Mouse (Mus musculus) neutrophil, adult 65 days (primary cell): ENCODE measurements around the gene Pcgf1. TPM values are rescaled to one million over a fixed set of nuclear protein-coding genes. Genes with fewer than 3 reads are reported as not detected.

Experiments
- total RNA-seq: library from RNA; stranded (reverse); gene quantifications from 2 replicates; pipeline ENCODE4 v1.2.4, GENCODE M21; 2023

The Pcgf1 gene
- 13.1 and 13.9 TPM in 2 replicates for total RNA-seq

DNA sequence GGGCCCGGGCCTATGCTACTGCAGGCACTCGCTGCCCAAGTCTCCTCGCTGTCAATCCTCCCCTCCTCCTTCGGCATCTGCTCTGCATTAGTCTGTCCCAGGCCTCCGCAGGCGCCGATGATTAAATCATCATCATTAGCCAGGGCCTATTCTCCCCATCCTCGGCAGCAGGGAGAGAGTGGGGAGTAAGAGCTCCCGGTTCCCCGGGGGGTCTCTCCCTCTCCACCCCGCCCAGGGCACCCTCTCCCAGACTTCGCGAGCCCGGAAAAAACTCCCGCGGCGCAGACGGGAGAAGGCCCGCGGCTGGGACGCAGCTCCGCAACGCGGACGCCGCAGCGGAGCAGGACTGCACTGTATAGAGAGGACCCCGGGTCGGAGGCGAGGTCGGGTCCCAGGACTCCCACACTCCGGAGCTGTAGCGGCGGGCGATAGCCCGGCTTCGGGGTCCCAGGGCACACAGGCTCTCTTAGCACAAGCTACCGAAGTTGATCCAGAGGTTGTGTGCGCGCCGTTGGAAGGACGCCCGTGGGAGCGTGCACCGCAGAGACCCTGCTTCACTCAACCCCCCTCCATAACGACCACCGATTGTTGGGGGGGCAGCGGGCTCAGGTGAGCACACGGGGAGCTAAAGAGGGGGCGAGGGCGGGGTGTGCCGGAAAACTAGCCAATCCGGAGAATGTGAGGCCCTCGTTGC lies at the start of gene Pcgf1:
Gene Pcgf1, plus strand, starts transcription at position 240 of the 694 bp plus-strand sequence.

DNA sequence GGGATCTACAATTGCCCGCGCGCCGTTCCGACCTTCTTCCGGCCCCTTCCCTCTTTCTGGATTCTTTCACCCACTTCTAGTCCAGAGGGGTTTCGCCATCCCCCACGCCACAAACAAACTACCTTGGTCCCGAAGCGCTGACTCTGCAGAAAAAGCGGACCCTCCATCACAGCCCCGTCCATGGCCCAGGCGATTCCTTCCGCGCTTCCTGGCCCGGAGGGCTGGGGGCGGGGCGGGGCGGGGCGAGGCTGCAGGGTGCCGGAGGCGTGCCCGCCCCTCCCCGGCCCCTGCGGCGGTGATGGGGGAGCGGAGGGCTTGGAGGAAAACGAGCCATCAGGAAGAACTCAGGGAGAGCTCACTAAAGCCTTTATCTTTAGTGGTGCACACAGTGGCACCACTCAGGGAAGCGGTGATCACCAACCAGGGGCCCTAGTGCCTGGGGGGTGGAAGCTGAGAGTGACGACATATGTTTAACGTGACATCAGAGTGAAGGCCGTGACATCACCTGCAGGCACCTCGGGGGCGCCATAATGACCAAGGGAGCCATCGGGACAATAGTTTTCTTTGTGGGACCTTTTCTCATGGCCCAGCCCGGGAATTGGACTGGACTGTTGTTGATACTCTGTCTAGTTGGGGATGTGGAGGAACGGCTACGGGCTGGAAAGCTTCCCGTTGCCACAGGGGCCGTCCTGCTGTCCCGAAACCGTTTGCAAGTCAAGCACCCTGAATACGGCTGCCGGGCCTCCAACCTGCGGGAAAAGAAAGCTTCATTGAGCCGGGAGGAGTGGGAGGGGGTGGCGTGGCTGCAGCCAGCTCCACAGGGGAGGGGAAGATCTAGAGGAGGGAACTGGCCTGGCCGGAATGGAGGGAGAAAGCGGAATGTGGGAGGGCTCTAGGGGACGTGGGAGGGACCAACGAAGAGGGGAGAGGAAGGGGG lies 44.2 kb upstream of the Pcgf1 start, which contains the start of the genes Dok1 and Loxl3:
Gene Dok1, minus strand, starts transcription at position 223 of the 937 bp plus-strand sequence.
Gene Loxl3, plus strand, starts transcription at position 925 of the 937 bp plus-strand sequence.

GRCm38 (mm10) chr6:83054074-83054851 lies 23.4 kb upstream of the Pcgf1 start, which contains the start of gene Aup1:
Gene Aup1 (plus strand): TSS chr6:83054521.

DNA sequence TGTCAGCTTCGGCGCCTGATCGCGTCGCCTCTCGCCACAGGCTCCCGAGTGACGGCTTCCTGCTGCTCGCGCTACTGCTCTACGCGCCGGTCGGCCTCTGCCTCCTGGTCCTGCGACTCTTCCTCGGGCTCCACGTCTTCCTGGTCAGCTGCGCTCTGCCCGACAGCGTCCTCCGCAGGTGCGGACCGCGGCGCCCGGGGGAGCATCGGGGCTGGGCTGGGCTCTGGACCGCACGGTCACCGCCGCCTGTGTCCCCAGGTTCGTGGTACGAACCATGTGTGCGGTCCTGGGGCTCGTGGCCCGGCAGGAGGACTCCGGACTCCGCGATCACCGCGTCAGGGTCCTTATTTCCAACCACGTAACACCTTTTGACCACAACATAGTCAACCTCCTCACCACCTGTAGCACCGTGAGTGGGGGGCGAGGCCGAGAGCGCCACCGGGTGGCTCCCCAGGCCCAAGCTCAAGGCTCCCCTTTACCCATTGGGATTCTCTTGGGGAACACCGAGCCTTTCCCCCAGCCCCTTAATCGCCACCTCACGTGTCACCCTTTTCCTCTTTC lies 22.7 kb upstream of the Pcgf1 start, which contains the start of gene Htra2:
Gene Htra2, minus strand, starts transcription at position 403 of the 561 bp plus-strand sequence.

GRCm38 (mm10) chr6:83057790-83058189 lies 19.9 kb upstream of the Pcgf1 start, which contains the start of gene Dqx1:
Gene Dqx1 (plus strand): TSS chr6:83057844.

DNA sequence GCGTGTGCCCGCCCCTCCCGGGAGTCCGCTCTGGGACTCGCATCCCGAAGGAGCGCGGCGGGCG lies 7.6 kb upstream of the Pcgf1 start, which contains the start of gene Tlx2:
Gene Tlx2, minus strand, starts transcription at position 47 of the 64 bp plus-strand sequence.

DNA sequence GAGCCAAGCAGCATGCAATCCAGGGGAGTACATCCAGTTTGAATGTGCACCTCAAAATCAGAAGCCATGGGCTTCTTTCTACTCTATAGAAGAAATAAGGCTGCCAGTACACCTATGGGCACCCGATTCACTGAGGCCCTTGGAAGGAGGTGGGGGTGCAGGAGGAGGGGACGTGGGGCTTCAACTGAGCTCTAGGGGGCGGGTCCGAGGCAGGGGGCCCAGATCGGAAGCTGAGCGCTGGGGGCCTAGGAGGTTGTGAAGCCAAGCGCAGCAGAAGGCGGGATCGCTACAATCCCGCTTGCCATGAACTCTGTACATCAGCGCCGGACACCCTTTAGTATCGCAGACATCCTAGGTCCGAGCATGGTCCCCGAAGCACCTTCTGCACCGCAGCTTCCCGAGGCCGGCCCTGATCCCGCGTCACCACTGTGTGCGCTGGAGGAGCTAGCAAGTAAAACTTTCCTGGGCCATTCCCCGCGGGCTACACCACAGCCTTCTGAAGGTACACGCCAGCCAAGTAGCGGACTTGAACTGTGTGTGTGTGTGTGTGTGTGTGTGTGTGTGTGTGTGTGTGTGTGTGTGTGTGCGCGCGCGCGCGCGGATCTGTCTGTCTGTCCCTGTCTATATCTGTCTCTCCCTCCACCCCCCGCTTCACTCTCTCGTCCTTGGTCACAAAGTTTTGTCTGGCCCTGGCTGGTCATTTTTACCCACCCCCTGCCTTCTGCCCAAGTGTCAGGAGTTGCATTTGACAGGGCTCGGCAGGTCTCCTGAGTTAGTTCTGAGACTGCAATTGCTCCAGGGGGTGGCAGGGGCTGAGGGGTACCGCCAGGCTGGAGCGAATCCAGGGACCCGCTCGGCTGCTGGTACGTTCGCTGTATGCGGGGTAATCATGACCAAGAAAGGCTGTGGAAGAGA lies 8.7 kb downstream of the Pcgf1 start, which contains the start of gene Lbx2:
Gene Lbx2, plus strand, starts transcription at position 247 of the 915 bp plus-strand sequence.

DNA sequence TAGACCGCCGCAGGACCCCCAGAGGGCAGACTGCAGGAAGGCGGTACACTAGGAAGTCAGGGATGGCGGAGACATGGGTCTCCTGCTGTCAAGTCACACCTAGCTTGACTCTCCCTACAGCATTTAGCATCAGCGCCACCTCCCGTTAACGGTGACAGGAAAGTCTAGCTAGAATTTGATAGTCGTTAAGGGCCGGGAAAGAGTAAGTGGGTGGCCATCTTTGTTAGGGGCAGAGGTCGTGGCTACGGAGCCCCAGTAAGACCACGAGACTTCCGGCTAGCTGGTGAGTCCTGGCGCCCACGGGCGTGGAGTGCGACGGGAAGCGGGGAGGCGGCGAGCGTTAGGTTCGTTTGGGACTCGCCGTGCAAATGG lies 23.6 kb downstream of the Pcgf1 start, which contains the start of the genes Ccdc142 and Gm42688:
Gene Ccdc142, plus strand, starts transcription at position 286 of the 372 bp plus-strand sequence.
Gene Gm42688, plus strand, starts transcription at position 302 of the 372 bp plus-strand sequence.

GRCm38 (mm10) chr6:83108762-83109668 lies 31.3 kb downstream of the Pcgf1 start, which contains the start of gene Mrpl53:
Gene Mrpl53 (plus strand): TSS chr6:83109040.

DNA sequence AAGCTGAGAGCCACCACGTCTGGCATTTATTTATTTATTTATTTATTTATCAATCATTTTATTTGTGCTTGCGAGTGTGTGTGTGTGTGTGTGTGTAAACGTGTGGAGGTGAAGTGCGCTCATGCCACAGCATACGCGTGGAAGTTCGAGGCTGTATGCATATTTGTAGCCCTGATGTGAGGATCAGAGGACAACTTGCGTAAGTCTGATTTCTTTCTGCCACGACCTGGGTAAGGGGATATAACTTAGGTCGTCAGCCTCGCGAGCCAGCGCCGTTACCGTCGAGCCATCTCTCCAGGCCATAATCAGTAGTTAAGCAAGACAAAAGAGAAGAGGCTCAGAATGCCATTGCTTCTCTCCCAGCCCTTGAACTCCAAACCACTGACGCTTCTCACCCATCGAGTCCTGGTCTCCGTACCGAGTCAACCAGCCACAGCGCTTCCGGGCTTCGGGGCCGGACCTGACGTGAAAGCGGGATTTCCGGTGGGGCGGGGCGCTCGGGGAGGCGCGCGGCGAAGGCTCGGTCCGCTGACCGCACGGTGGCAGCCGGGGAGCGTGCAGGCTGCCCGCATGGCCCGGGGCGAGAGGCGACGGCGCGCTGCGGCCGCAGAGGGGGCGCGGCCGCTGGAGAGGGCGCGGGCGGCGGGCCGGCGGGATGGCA lies 37.5 kb downstream of the Pcgf1 start, which contains the start of gene Mogs:
Gene Mogs, plus strand, starts transcription at position 486 of the 661 bp plus-strand sequence.

DNA sequence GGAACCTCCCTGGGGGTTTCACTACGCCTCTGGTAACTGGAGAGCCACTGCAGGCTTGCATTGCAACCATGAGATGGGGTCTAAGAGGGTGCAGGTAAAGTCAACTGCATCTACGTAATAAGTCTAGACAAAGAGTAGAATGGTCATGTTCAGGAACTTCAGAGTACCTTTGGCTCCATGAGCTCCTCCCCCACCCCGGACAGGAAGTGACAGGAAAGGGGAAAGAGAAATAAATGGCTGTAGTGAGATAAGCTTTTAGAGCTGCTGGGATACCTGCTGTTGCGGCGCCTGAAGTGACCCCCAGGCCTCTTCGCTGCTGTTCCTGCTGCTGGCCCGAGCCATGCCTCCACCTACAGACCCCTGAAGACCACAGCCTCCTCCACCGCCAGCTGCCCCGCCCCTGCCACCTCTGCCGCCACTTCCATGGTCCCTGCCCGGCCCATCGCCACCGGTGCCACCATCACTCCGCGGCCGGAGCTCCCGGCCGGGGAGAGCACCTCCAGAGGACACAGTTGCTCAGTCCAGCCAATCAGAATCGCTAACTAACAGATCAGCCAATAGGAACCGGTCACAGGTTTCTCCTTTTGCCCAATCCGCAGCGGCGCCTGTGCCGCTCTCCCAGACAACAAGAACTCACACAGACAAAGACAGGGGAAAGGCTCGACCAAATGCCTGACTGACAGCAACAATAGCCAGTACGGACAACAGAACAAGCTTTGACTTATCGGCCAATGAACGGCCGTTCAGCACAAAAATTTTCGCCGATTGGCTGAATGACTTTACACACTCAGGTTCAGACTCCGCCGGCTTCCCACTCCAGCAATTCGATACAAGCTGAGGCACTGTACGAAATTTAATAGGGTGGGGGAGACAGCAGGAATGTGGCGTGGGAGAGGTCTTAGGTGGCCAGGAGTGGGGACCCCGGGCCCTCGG lies 43.5 kb downstream of the Pcgf1 start, which contains the start of gene Wbp1:
Gene Wbp1, minus strand, starts transcription at position 630 of the 933 bp plus-strand sequence.

DNA sequence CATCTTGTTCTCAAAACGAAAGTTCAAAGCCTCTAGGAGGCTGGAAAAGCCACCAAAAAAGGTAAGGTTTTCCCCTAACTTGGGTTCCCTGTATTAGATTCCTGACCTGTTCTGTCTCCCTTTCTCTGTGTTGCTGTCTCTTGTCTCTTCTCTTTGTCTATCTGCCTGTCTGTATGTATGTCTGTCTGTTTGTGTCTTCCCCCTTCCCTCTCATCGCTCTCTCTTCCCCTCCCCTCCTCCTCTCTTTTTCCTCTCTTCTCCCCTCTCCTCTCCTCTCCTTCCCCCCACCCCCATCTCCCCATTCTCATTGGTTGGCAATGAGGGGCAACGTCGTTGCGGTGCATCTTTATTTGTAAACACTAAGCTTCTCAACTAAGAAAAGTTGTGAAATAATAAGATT lies 47.7 kb downstream of the Pcgf1 start, which contains the start of gene Ino80b:
Gene Ino80b, minus strand, starts transcription at position 101 of the 400 bp plus-strand sequence.

Other genes starting within 250 kb of the Pcgf1 start
- gene Sema4f, start 138.1 kb upstream of the Pcgf1 start, total RNA-seq: 24.2 and 37.5 TPM in 2 replicates
- gene M1ap, start 131.0 kb upstream of the Pcgf1 start, total RNA-seq: 2.1 and 3.1 TPM in 2 replicates
- 23.0 and 23.7 TPM in 2 replicates for gene Dok1, start 44.4 kb upstream of the Pcgf1 start, total RNA-seq
- 0.86 and 1.0 TPM in 2 replicates for gene Loxl3, start 43.7 kb upstream of the Pcgf1 start, total RNA-seq
- gene Aup1, start 23.3 kb upstream of the Pcgf1 start, total RNA-seq: 213 and 248 TPM in 2 replicates
- 28.7 and 51.2 TPM in 2 replicates for gene Htra2, start 22.6 kb upstream of the Pcgf1 start, total RNA-seq
- gene Dqx1, start 20.0 kb upstream of the Pcgf1 start, total RNA-seq: 4.4 and 7.9 TPM in 2 replicates
- gene Tlx2, start 7.6 kb upstream of the Pcgf1 start, total RNA-seq: not detected in 2 replicates
- gene Lbx2, start 8.5 kb downstream of the Pcgf1 start, total RNA-seq: not detected in 2 replicates
- gene Ccdc142, start 23.7 kb downstream of the Pcgf1 start, total RNA-seq: 4.2 and 4.8 TPM in 2 replicates
- 3.2 and 4.4 TPM in 2 replicates for gene Gm42688, start 23.7 kb downstream of the Pcgf1 start, total RNA-seq
- 19.1 and 19.8 TPM in 2 replicates for gene Mrpl53, start 31.2 kb downstream of the Pcgf1 start, total RNA-seq
- 18.9 and 25.1 TPM in 2 replicates for gene Mogs, start 37.6 kb downstream of the Pcgf1 start, total RNA-seq
- gene Wbp1, start 43.7 kb downstream of the Pcgf1 start, total RNA-seq: 26.7 and 32.6 TPM in 2 replicates
- gene Ino80b, start 47.6 kb downstream of the Pcgf1 start, total RNA-seq: 16.4 TPM in 2 replicates
- gene Rtkn, start 57.6 kb downstream of the Pcgf1 start, total RNA-seq: 0.66 TPM in 1 of 2 replicates, not detected in the other
- gene Wdr54, start 78.5 kb downstream of the Pcgf1 start, total RNA-seq: not detected in 2 replicates
- not detected in 2 replicates for gene 1700003E16Rik, start 78.5 kb downstream of the Pcgf1 start, total RNA-seq
- 91.8 and 114 TPM in 2 replicates for gene Dctn1, start 88.1 kb downstream of the Pcgf1 start, total RNA-seq
- gene Slc4a5, start 142.0 kb downstream of the Pcgf1 start, total RNA-seq: not detected in 2 replicates
- 18.4 and 19.1 TPM in 2 replicates for gene Mthfd2, start 248.0 kb downstream of the Pcgf1 start, total RNA-seq
- gene Mob1a, start 248.1 kb downstream of the Pcgf1 start, total RNA-seq: 180 and 209 TPM in 2 replicates